Mouse (Mus musculus) erythroblast, embryonic 14.5 days (primary cell): ENCODE results near the gene Eif5a.

Experiments used
- GATA1 ChIP-seq: IDR thresholded peaks from 2 replicates; pipeline ENCODE4 v1.6.1; 2012; ENCODE audit warnings: low read length, inconsistent platforms, mixed read lengths
- TAL1 ChIP-seq: IDR thresholded peaks from 3 replicates; pipeline ENCODE4 v1.6.1; 2012; ENCODE audit warnings: low read length, inconsistent platforms, mixed read lengths

DNA sequence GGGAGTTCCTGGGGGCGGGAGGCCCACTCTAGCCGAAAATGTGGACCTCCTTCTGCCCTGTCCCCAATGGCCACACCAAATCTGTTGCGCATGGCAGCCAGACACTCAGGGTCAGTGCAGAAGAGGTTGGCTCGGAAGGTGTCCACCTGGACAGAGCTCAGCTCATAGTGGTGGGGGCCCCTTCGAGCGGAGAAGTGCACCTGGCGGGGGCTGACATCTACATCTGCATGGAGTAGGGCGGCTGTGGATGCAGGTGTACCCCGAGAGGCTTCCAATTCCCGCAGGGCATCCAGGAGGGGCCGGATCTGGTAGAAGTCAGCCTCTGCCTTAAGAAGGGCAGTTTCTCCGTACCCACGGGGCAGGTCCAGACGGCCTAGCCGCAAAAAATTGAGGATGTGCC lies 42.0 kb downstream of the Eif5a start:
- no peak for TF ChIP-seq TAL1
- TF ChIP-seq GATA1 = no peak
